Mouse (Mus musculus): Measurements from ENCODE around the gene Dst. TPM values are rescaled to one million over a fixed set of nuclear protein-coding genes. Genes with fewer than 3 reads are reported as not detected.

Gene Dst
- total and polyA plus RNA-seq, 3 experiments: 66.7 to 404 (median 334) TPM

DNA sequence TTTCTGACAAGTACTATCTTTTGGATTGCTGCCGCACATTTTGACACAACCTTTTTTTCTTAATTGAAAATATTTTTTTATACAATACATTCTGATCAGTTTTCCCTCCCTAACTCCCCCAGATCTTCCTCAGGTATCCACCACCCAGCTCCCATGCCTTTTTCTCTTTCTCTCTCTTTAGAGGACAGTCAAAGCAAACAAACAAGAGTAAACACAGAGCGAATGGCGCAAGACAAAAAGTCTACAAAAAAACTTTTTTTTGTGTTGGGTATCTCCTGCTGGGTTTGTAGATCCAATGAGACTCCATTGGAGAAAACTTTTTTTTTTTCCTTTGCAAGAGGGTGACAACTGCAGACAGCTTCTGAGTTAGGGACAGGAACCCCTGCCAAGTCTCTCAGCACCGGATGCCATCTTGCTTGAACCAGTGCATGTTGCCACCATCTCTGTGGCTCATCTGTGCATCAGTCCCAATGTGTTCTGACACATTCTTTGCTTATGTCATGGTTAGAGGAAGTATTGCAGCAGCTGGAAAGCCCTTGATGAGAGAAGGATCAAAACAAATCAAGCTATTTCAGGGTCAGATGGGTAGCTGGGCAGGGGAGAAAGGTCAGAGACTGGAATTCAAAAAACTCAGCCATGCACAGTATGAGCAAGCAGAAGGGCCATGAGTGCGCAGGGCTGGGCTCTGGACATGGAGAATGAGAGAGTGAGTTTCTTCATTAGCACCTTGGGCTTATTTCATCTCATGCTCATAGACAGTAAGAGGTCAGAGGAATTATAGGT, 88.3 kb downstream of the Dst start:
- WGBS: 92% methylated on average over 5 of the region's 5 CpGs
- Histone ChIP-seq H3K27me3 (ENCODE audit: control insufficient read depth, insufficient read depth, low read length) (no peaks in the 10 kb centered on the region), H3K79me2 (replicated peaks; ENCODE audit: control insufficient read depth, insufficient read depth, low read length) (no peaks in the 10 kb centered on the region), H3K4me3 (no peak overlapping the region), H3K36me3 (ENCODE audit: control insufficient read depth, insufficient read depth, low read length) (no peaks in the 10 kb centered on the region), H3K9ac (ENCODE audit: low read depth, low read length) (no peak overlapping the region), H3K4me1 (ENCODE audit: control insufficient read depth, insufficient read depth, low read length) (no peaks in the 10 kb centered on the region), H3K27ac (no peak overlapping the region)
- DNase-seq: no peak
- no peak for TF ChIP-seq CTCF (IDR thresholded peaks at IDR 0.05)
- TF ChIP-seq EP300 (IDR thresholded peaks at IDR 0.05; ENCODE audit: insufficient read depth, low read depth, low read length): no peak
- no peak for TF ChIP-seq POLR2A (IDR thresholded peaks at IDR 0.05; ENCODE audit: insufficient read depth, low read depth, low read length)
- intact Hi-C loops (cut with DNase I): no loop called here

DNA sequence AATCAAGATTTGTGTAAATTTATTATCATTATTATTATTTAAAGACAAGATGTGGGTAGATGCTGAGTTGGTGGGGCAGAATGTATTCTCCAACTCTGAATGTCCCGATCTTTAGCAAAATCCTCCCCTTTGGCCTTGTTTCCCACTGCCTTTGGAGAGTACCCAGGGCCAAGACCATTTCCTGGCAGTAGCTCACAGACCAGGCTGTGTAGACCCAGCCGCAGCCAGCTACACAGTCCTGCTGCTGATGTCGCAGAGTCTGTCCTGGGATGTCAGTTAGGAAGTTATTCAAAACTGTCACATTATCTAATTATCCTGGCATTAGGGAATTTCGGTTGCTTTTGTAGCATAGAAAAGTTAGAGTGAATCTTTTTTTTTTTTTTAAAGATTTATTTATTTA, 94.3 kb downstream of the Dst start:
- H3K4me3 ChIP-seq: no peak overlapping the region
- H3K36me3 ChIP-seq (ENCODE audit: control insufficient read depth, insufficient read depth, low read length): no peaks in the 10 kb centered on the region
- TF ChIP-seq POLR2A (IDR thresholded peaks at IDR 0.05; ENCODE audit: insufficient read depth, low read depth, low read length): no peak
- no peak for TF ChIP-seq CTCF (IDR thresholded peaks at IDR 0.05)
- TF ChIP-seq EP300 (IDR thresholded peaks at IDR 0.05; ENCODE audit: insufficient read depth, low read depth, low read length): no peak
- peaks cover 3% of the 10 kb centered on the region; the same call in 1 of the 2 replicates for H3K4me1 ChIP-seq (ENCODE audit: control insufficient read depth, insufficient read depth, low read length)
- no peaks in the 10 kb centered on the region for H3K27me3 ChIP-seq (ENCODE audit: control insufficient read depth, insufficient read depth, low read length)
- WGBS: 41% methylated on average over 4 of the region's 4 CpGs
- DNase-seq: no peak
- no peak overlapping the region for H3K9ac ChIP-seq (ENCODE audit: low read depth, low read length)
- H3K79me2 ChIP-seq (replicated peaks; ENCODE audit: control insufficient read depth, insufficient read depth, low read length): no peaks in the 10 kb centered on the region
- peak overlapping the region; percentile 8; the same call in 1 of the 2 replicates for H3K27ac ChIP-seq
- intact Hi-C loops (cut with DNase I): loop anchor here (10.0 kb wide), 1 partner anchor 432 kb away; the partner anchor contains the start of genes Ccdc115 and Imp4

DNA sequence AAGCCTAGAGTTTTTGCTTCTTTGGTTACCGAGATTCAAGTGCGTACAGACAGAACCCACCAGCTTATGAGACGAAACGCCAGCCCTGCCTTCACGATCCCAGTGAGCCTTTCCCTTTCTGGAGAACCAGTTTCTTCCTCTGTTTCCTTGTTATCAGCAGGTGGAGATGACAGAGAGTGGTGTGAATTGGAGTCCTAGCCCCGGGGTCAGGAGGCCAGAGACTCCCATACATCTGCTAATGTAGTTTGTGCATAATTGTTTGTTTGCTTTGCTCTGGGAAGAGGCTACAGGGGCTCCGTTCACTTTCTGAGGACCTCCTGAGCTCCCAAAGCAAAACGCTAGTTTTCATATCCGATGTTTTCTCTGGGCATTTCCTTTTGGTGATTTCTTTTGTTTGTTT, 94.9 kb downstream of the Dst start:
- H3K79me2 ChIP-seq (replicated peaks; ENCODE audit: control insufficient read depth, insufficient read depth, low read length): no peaks in the 10 kb centered on the region
- 41% methylated on average over 9 of the region's 9 CpGs for WGBS
- H3K27me3 ChIP-seq (ENCODE audit: control insufficient read depth, insufficient read depth, low read length): no peaks in the 10 kb centered on the region
- H3K4me3 ChIP-seq: no peak overlapping the region
- no peaks in the 10 kb centered on the region for H3K36me3 ChIP-seq (ENCODE audit: control insufficient read depth, insufficient read depth, low read length)
- H3K4me1 ChIP-seq (ENCODE audit: control insufficient read depth, insufficient read depth, low read length): peaks cover 3% of the 10 kb centered on the region; the same call in 1 of the 2 replicates
- H3K9ac ChIP-seq (ENCODE audit: low read depth, low read length): no peak overlapping the region
- TF ChIP-seq POLR2A (IDR thresholded peaks at IDR 0.05; ENCODE audit: insufficient read depth, low read depth, low read length): no peak
- TF ChIP-seq CTCF (IDR thresholded peaks at IDR 0.05): no peak
- TF ChIP-seq EP300 (IDR thresholded peaks at IDR 0.05; ENCODE audit: insufficient read depth, low read depth, low read length): no peak
- DNase-seq: no peak
- no peak overlapping the region; the same call in 1 of the 2 replicates for H3K27ac ChIP-seq
- intact Hi-C loops (cut with DNase I): loop anchor here (10.0 kb wide), 1 partner anchor 432 kb away; the partner anchor contains the start of genes Ccdc115 and Imp4

DNA sequence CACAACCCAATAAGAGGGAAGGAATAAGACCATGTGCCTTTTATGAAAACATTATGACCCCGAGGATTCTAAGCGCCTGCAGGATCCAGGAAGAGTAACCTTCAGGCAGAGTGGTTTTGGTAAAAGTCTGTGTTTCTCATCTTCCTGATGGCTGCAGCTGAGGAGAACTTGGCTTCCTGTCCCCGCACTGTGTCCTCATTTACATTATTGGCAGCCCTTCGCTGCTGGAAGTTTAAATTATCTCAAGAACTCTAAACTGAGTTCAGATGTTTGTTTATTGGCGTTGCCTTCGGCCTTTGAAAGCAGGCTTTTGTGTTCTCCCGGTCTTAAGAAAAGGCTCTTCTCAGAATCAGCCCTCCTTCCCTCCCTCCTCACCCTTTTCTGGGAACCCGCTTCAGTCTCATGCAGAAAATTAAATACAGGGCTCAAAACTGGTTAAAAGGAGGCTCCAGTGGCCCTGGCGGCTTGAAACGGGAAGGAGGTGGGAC, 97.3 kb downstream of the Dst start:
- Histone ChIP-seq H3K4me1 (ENCODE audit: control insufficient read depth, insufficient read depth, low read length) (peaks cover 3% of the 10 kb centered on the region; the same call in 1 of the 2 replicates), H3K79me2 (replicated peaks; ENCODE audit: control insufficient read depth, insufficient read depth, low read length) (no peaks in the 10 kb centered on the region), H3K4me3 (peak overlapping the region; percentile 36; the same call in 1 of the 2 replicates), H3K36me3 (ENCODE audit: control insufficient read depth, insufficient read depth, low read length) (no peaks in the 10 kb centered on the region), H3K9ac (ENCODE audit: low read depth, low read length) (peak overlapping the region; percentile 32; the same call in 1 of the 2 replicates), H3K27me3 (ENCODE audit: control insufficient read depth, insufficient read depth, low read length) (no peaks in the 10 kb centered on the region), H3K27ac (peak overlapping the region; percentile 79)
- DNase-seq: no peak
- no peak for TF ChIP-seq EP300 (IDR thresholded peaks at IDR 0.05; ENCODE audit: insufficient read depth, low read depth, low read length)
- no peak for TF ChIP-seq POLR2A (IDR thresholded peaks at IDR 0.05; ENCODE audit: insufficient read depth, low read depth, low read length)
- TF ChIP-seq CTCF (IDR thresholded peaks at IDR 0.05): no peak
- 10% methylated on average over 10 of the region's 10 CpGs for WGBS
- intact Hi-C loops (cut with DNase I): loop anchor here (5.0 to 10.0 kb wide), 2 partner anchors 382 to 430 kb away; partner anchors contain the start of genes Ccdc115 and Imp4

DNA sequence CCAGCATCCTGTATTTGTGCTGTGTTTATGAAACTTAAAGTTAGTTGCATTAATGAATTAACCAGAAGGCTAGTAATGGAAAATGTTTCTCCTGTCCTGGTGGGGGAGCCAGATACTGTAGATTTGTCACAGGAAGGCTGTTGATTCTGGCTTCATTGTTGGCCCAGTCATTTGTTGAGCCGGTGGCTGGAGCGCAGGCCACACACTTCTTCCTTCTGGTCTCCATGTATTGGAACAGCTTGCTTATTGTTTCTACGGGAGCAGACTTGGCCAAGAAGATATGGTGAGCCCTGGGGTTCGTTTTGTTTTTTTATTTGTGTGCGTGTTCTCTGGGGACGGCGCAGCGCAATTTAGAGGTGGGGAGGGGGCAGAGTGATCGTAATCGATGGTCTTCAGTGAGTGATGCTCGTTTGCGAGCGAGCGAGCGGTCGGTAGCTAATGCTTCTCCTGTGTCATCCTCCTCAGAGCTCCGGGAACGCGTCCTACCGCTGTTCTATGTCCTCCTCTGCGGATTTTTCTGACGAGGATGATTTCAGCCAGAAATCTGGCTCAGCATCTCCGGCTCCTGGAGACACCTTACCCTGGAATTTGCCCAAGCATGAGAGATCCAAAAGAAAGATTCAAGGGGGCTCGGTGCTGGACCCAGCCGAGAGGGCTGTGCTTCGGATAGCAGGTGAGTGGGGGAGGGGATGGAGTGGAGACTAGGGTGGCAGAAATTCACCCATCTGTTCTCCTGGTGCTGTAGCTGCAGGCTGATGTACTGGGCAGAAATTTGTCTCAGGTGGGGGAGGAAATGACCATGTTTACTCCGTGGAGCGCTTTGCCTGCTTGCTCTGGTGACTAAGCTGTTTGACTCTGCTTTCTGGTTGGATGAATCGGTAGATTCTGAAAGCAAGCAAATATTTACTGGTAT, 98.0 kb downstream of the Dst start:
- Histone ChIP-seq H3K79me2 (replicated peaks; ENCODE audit: control insufficient read depth, insufficient read depth, low read length) (no peaks in the 10 kb centered on the region), H3K4me1 (ENCODE audit: control insufficient read depth, insufficient read depth, low read length) (peaks cover 3% of the 10 kb centered on the region; the same call in 1 of the 2 replicates), H3K27ac (peak overlapping the region; percentile 79), H3K36me3 (ENCODE audit: control insufficient read depth, insufficient read depth, low read length) (no peaks in the 10 kb centered on the region), H3K27me3 (ENCODE audit: control insufficient read depth, insufficient read depth, low read length) (no peaks in the 10 kb centered on the region), H3K9ac (ENCODE audit: low read depth, low read length) (peak overlapping the region; percentile 65), H3K4me3 (peak overlapping the region; percentile 56)
- peak; percentile 91; the same call in 1 of the 2 replicates for TF ChIP-seq EP300 (IDR thresholded peaks at IDR 0.05; ENCODE audit: insufficient read depth, low read depth, low read length)
- peak; percentile 74 for TF ChIP-seq POLR2A (IDR thresholded peaks at IDR 0.05; ENCODE audit: insufficient read depth, low read depth, low read length)
- peak; percentile 90 for TF ChIP-seq CTCF (IDR thresholded peaks at IDR 0.05)
- peak; percentile 74 to 84 for DNase-seq
- 4% methylated on average over 29 of the region's 29 CpGs for WGBS
- intact Hi-C loops (cut with DNase I): loop anchor here (2.0 to 10.0 kb wide), 4 partner anchors 55 to 429 kb away; partner anchors contain the start of genes Ccdc115 and Imp4
